Mouse (Mus musculus): ENCODE data around the gene Rbpj.
A peak's percentile ranks its signal among the peaks of the same experiment; 100 is the strongest.

Rbpj gene

GRCm38 (mm10) chr5:53469098-53469776 is 3.3 kb downstream of the Rbpj start:
- DNase-seq (ENCODE audit: low spot score): no peak

DNA sequence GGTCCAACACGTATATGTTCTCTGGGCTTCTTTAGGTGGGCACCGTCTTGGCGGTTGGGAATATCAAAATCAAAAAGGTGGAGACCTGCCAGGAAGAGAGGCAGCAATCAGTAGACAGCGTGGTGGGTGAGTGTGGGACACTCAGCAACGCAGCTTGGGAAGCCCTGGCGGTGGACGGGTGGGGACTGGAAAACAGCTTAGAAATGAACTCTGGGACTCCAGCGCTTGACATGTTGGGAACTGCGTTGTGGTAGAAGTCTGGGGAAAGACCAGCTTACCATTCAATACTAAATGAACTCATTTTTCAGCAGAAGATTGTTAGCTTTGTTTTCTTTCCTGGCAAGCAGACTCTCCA is 3.8 kb downstream of the Rbpj start:
- DNase-seq (ENCODE audit: low spot score): no peak

DNA sequence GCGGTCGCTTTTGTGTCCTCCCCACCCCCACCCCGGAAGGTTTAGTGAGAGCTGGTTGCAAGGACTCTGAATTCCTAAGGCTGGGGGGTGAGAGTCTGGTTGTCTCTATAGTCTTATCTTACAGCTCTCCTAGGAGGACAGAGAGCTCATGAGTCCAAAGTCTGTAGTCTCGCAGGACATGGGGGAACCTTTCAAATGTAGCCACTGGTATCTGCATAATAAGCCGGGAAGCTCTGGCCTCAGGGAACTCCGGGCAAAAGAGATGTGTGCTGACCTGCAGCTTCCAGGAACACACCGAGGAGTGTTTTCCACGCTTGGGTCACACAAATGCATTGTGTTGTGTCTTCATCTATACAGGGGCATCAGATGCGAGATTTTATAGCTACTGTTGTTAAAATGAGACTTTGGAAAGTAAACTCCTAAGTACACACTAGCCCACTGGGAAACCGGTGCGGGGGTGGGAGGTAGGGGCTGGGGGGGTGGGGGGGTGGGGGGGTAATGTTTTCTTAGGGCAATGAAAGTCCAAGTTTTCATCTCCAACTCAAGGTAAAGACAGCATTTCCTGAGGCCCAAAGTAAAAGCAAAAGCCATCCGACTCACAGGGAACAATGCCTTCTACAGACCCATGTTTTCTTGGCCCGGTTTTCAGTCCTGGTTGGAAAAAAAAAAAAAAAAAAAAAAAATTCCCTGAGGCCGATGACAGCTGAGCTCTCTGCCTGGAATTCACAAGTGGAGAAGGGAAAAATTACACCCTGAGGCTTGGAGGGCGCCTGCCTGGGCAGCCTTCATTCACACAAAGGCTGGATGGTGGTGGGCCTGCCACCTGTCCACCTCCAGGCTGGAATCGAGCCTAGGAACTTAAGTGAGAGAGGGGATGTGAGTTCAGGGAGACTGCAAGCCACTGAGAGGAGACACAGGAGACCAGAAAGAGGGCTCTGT is 4.5 kb downstream of the Rbpj start:
- peak; percentile 42 for DNase-seq (ENCODE audit: low spot score)

- DNase-seq (ENCODE audit: low spot score): no peak
Observed at GRCm38 (mm10) chr5:53472485-53472884, 6.5 kb downstream of the Rbpj start.

DNA sequence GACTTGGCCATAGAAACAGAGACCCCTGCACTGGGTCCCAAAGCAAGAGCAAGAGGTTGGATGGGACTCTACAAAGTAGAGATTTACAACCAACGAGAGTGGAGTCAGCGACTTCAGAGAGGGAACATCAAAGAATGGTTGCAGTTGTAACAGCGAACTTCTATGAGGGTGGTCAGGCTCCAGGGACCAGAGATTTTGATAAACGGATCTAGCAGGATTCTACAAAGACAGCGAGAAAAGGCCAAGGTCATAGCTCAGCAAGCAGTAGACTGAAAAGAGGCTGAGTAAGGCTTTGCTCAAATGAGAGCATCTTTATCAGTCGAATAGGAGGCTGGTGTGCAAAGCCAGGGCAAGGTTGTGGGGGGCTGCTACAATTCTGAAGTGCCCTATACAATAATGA is 13.2 kb downstream of the Rbpj start:
- DNase-seq (ENCODE audit: low spot score): no peak

DNA sequence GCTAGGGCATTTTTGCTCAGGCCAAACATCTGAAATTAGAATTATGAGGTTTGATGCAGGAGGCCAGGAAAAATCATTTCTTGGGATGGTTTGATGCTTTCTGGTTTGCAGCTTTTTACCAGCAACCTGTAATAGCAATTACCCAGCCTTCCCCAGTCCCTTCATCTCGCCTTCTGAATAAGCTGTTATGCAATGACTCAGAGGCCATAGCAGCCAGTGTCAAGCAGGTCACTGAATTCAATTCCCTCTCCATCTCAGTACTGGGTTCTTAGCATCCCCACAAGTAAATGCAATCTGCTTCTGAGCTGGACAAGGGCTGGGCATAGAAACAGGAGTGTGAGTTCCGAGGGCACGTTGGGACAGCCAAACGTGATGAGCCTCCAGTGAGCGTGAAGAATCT is 13.9 kb downstream of the Rbpj start:
- no peak for DNase-seq (ENCODE audit: low spot score)

DNA sequence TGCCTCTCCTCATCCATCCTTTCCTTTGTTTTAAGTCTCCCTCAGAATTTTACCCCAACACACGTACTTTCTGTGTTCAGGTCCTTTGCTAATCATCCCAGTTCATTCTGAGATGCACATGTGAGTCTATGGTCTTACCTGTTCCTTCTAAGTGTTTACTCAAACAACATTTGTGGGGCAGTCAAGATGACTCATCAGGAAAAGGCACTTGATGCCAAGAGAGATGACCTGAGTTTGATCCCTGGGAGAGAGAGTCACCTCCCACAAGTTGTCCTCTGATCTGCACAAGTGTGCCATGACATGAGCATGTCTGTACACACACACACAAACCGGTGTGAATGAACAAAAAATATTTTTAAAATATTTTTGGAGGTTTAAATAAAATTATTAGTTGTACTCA is 15.1 kb downstream of the Rbpj start:
- DNase-seq (ENCODE audit: low spot score): no peak

- DNase-seq (ENCODE audit: low spot score): no peak
Observed at GRCm38 (mm10) chr5:53485069-53485628, 19.2 kb downstream of the Rbpj start.

- no peak for DNase-seq (ENCODE audit: low spot score)
Observed at GRCm38 (mm10) chr5:53485934-53486475, 20.1 kb downstream of the Rbpj start.

- DNase-seq (ENCODE audit: low spot score): no peak
Observed at GRCm38 (mm10) chr5:53486966-53487592, 21.1 kb downstream of the Rbpj start.

DNA sequence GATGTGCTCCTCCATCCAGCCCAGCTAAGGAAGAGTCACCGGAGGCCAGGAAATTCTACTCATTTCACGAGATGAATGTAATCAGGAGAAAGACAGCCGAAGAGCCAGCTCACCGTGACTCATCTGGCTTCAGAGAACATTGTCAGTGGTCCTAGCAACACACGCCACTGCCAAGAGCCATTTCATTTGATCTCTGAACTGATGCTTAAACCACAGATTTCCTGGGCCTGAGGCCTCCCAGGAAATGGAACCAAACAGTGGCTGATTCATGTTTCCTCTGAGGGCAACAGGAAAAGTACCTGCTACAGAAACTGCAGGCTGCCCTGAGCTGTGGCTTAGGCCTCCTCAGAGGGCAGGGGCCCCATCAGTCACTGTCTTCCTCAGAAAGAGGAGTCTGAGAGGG is 24.7 kb downstream of the Rbpj start:
- peak; percentile 41 for DNase-seq (ENCODE audit: low spot score)

GRCm38 (mm10) chr5:53493756-53494155 is 27.8 kb downstream of the Rbpj start:
- DNase-seq (ENCODE audit: low spot score): no peak

DNA sequence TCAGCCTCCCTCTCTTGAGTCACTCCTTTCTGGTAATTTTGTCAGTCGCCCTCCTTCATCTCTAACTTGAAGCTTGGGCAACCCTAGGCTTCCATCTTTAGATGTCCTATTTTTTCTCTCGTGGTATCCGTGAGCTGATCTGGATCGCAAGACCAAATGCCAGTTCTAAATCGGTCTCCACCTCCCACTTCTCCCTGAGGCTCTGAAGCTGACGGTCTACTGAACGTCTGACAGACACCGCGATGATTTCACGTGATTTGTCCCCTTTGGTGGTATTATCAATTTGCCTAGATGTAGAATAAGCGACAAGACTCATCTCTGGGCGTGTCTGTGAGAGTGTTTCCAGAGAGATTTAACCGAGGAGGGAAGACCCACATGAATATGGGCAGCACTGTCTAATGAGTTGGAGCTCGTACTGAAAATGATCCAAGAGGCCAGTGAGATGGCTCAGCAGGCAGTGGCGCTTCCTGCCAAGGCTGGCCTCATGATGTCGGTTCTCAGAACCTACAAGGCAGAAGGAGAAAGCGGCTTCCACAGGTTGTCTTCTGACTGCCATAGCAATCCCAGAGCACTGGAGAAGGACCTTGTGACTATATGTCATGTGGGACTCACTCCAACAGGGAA is 28.7 kb downstream of the Rbpj start:
- no peak for DNase-seq (ENCODE audit: low spot score)

DNA sequence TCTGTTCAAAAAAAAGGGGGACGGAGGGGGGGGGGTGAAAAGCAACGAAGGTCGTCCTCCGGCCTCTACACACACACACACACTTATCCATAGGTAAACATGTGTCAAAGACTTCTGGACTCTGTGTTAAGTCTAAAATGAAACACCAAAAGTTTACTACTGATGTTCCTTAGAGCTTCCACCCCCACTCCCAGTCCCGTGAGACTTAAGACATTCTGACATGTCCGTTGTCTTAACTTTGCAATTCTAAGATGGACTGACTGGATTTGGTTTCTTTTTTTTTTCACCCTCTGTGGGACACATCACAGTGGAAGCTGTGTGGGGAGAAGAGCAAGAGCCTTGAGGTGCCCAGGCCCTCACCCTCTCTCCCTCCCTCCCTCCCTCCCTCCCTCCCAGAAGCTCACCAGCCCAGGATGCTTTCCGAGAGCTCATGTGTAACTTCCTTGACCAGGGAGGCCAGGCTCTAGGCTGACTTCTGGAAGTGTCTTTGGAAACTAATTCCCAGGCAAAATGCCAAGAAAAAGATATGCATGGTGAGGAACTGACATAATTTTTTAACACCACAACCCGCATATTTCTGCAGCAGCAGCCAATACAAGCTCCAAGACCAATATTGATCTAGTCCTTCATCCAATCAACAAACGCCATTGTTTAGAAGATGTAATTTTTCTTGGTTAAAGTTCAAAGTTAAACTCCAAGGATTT is 31.0 kb downstream of the Rbpj start:
- no peak for DNase-seq (ENCODE audit: low spot score)

- no peak for DNase-seq (ENCODE audit: low spot score)
Observed at GRCm38 (mm10) chr5:53499571-53499970, 33.6 kb downstream of the Rbpj start.

GRCm38 (mm10) chr5:53500509-53501145 is 34.7 kb downstream of the Rbpj start:
- DNase-seq (ENCODE audit: low spot score): no peak

GRCm38 (mm10) chr5:53503261-53503660 is 37.3 kb downstream of the Rbpj start:
- DNase-seq (ENCODE audit: low spot score): no peak

GRCm38 (mm10) chr5:53505751-53506150 is 39.8 kb downstream of the Rbpj start:
- DNase-seq (ENCODE audit: low spot score): no peak

- no peak for DNase-seq (ENCODE audit: low spot score)
Observed at GRCm38 (mm10) chr5:53507371-53507770, 41.4 kb downstream of the Rbpj start.

- DNase-seq (ENCODE audit: low spot score): no peak
Observed at GRCm38 (mm10) chr5:53509465-53509864, 43.5 kb downstream of the Rbpj start.

- no peak for DNase-seq (ENCODE audit: low spot score)
Observed at GRCm38 (mm10) chr5:53509927-53510326, 44.0 kb downstream of the Rbpj start.
